Mouse (Mus musculus): Measurements from ENCODE around the gene Hmcn2. TPM values are rescaled to one million over a fixed set of nuclear protein-coding genes. Genes with fewer than 3 reads are reported as not detected.

The Hmcn2 gene
- polyA plus RNA-seq, 1 experiment from 2014 or later = 5.5 TPM

DNA sequence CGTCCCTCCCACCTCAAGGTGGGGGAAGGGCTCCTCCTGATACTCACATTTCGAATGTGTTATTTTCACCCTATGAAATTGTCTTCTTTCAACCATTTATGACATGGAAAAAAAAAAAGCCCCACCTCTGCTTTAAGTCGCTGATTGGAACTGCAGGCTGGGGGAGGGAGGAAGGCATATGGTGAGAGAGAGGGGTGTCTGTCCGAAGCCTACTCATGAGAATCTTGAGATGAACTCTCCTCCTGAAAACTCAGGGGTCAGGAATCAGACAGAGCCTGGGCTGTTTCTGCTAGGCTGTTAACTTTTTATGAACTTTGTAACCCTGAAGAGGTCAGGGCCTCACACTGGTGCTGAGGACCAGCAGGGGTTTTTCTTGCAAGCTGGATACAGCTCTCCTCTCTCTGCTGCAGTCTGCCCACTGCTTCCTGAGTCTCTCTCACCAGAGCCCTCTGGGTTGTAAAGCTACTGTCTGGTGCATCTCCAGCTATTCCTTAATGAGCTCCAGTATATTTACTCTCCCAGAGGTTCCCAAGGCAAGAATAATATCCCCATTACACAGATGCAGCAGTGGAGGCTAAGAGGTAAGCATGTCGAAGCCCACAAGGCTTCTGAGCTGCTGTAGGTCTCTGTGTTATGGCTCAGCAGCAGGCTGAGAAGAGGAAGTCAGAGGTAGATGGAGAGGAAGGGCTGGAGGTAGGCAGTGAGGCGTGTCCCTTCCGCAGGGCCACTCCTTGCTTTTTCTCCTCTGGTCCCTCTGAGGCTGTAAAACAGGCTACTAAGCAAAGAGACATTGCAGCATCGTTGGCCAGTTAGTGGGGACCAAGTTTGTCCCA is 149.7 kb downstream of the Hmcn2 start:
- Histone ChIP-seq H3K36me3 (ENCODE audit: control insufficient read depth, insufficient read depth) (no peaks in the 10 kb centered on the region), H3K4me1 (replicated peaks; ENCODE audit: control insufficient read depth, insufficient read depth, low read length) (0 out of 2 replicates have a peak, but pooled peaks cover 9% of the 10 kb centered on the region), H3K27me3 (replicated peaks; ENCODE audit: control insufficient read depth, insufficient read depth, low read length) (no peaks in the 10 kb centered on the region), H3K4me3 (ENCODE audit: low read depth, low read length) (no peak overlapping the region), H3K9ac (ENCODE audit: low read depth, low read length) (no peak overlapping the region), H3K27ac (ENCODE audit: low read depth, low read length) (peak overlapping the region; percentile 50; the same call in 1 of the 2 replicates), H3K4me2 (replicated peaks; ENCODE audit: low read depth) (peak overlapping the region; percentile 13; the same call in 1 of the 2 replicates), H3K9me3 (ENCODE audit: control insufficient read depth) (no peaks in the 10 kb centered on the region)
- TF ChIP-seq CTCF (IDR thresholded peaks at IDR 0.05; ENCODE audit: low read depth) = no peak
- peak; percentile 21 for ATAC-seq
- WGBS = 28% methylated on average over 8 of the region's 8 CpGs

DNA sequence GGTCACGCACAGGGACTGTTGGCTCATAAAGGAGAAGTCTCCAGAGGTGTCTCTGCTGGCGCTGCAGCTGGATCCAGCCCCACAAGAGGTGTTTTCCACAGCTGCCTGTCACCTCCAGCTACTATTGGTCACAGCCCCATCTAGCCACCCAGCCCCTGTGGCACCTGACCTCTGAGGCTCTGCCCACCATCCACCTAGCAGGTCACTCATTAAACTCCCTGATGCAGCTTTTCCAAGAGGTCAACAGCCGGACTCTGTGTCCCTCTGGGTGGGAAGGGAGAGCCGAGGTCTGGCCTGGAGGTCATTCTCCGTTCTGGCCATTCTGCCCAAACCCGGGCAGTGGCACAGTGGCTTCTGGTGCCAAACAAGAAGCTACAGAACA is 150.3 kb downstream of the Hmcn2 start:
- no peaks in the 10 kb centered on the region for H3K36me3 ChIP-seq (ENCODE audit: control insufficient read depth, insufficient read depth)
- H3K4me1 ChIP-seq (replicated peaks; ENCODE audit: control insufficient read depth, insufficient read depth, low read length) = 0 out of 2 replicates have a peak, but pooled peaks cover 9% of the 10 kb centered on the region
- no peak overlapping the region; the same call in 1 of the 2 replicates for H3K27ac ChIP-seq (ENCODE audit: low read depth, low read length)
- WGBS = 59% methylated on average over 6 of the region's 6 CpGs
- 0 out of 2 replicates have a peak, but pooled peaks have one; percentile 1 for ATAC-seq
- no peaks in the 10 kb centered on the region for H3K9me3 ChIP-seq (ENCODE audit: control insufficient read depth)
- H3K4me3 ChIP-seq (ENCODE audit: low read depth, low read length) = no peak overlapping the region
- no peaks in the 10 kb centered on the region for H3K27me3 ChIP-seq (replicated peaks; ENCODE audit: control insufficient read depth, insufficient read depth, low read length)
- no peak overlapping the region; the same call in 1 of the 2 replicates for H3K4me2 ChIP-seq (replicated peaks; ENCODE audit: low read depth)
- H3K9ac ChIP-seq (ENCODE audit: low read depth, low read length) = no peak overlapping the region
- TF ChIP-seq CTCF (IDR thresholded peaks at IDR 0.05; ENCODE audit: low read depth) = no peak

- TF ChIP-seq CTCF (IDR thresholded peaks at IDR 0.05; ENCODE audit: low read depth) = no peak
- ATAC-seq = no peak
- H3K9ac ChIP-seq (ENCODE audit: low read depth, low read length) = no peak overlapping the region
- WGBS = 94% methylated on average over 1 of the region's 1 CpGs
- H3K9me3 ChIP-seq (ENCODE audit: control insufficient read depth) = no peaks in the 10 kb centered on the region
- no peaks in the 10 kb centered on the region for H3K36me3 ChIP-seq (ENCODE audit: control insufficient read depth, insufficient read depth)
- no peaks in the 10 kb centered on the region for H3K27me3 ChIP-seq (replicated peaks; ENCODE audit: control insufficient read depth, insufficient read depth, low read length)
- H3K27ac ChIP-seq (ENCODE audit: low read depth, low read length) = no peak overlapping the region
- H3K4me1 ChIP-seq (replicated peaks; ENCODE audit: control insufficient read depth, insufficient read depth, low read length) = no peaks in the 10 kb centered on the region
- no peak overlapping the region for H3K4me3 ChIP-seq (ENCODE audit: low read depth, low read length)
- no peak overlapping the region for H3K4me2 ChIP-seq (replicated peaks; ENCODE audit: low read depth)
Observed at GRCm38 (mm10) chr2:31467457-31467856, 153.2 kb downstream of the Hmcn2 start.

GRCm38 (mm10) chr2:31468857-31469256 is 154.6 kb downstream of the Hmcn2 start:
- Histone ChIP-seq H3K27me3 (replicated peaks; ENCODE audit: control insufficient read depth, insufficient read depth, low read length) (no peaks in the 10 kb centered on the region), H3K4me3 (ENCODE audit: low read depth, low read length) (no peak overlapping the region), H3K9me3 (ENCODE audit: control insufficient read depth) (no peaks in the 10 kb centered on the region), H3K4me1 (replicated peaks; ENCODE audit: control insufficient read depth, insufficient read depth, low read length) (no peaks in the 10 kb centered on the region), H3K4me2 (replicated peaks; ENCODE audit: low read depth) (no peak overlapping the region), H3K36me3 (ENCODE audit: control insufficient read depth, insufficient read depth) (no peaks in the 10 kb centered on the region), H3K9ac (ENCODE audit: low read depth, low read length) (no peak overlapping the region), H3K27ac (ENCODE audit: low read depth, low read length) (no peak overlapping the region)
- ATAC-seq = no peak
- WGBS = 86% methylated on average over 7 of the region's 7 CpGs
- TF ChIP-seq CTCF (IDR thresholded peaks at IDR 0.05; ENCODE audit: low read depth) = no peak

- Histone ChIP-seq H3K27me3 (replicated peaks; ENCODE audit: control insufficient read depth, insufficient read depth, low read length) (no peaks in the 10 kb centered on the region), H3K4me2 (replicated peaks; ENCODE audit: low read depth) (peak overlapping the region; percentile 83), H3K36me3 (ENCODE audit: control insufficient read depth, insufficient read depth) (no peaks in the 10 kb centered on the region), H3K9me3 (ENCODE audit: control insufficient read depth) (no peaks in the 10 kb centered on the region), H3K9ac (ENCODE audit: low read depth, low read length) (no peak overlapping the region), H3K27ac (ENCODE audit: low read depth, low read length) (no peak overlapping the region), H3K4me1 (replicated peaks; ENCODE audit: control insufficient read depth, insufficient read depth, low read length) (no peaks in the 10 kb centered on the region), H3K4me3 (ENCODE audit: low read depth, low read length) (peak overlapping the region; percentile 50)
- TF ChIP-seq CTCF (IDR thresholded peaks at IDR 0.05; ENCODE audit: low read depth) = no peak
- 37% methylated on average over 7 of the region's 7 CpGs for WGBS
- ATAC-seq = no peak
Observed at GRCm38 (mm10) chr2:31469480-31469879, 155.3 kb downstream of the Hmcn2 start.

- Histone ChIP-seq H3K27me3 (replicated peaks; ENCODE audit: control insufficient read depth, insufficient read depth, low read length) (no peaks in the 10 kb centered on the region), H3K9ac (ENCODE audit: low read depth, low read length) (peak within 1 kb of the TSS; percentile 58), H3K36me3 (ENCODE audit: control insufficient read depth, insufficient read depth) (peaks cover 6% of the 10 kb centered on the region; the same call in 1 of the 2 replicates), H3K27ac (ENCODE audit: low read depth, low read length) (peak within 1 kb of the TSS; percentile 61; the same call in 1 of the 2 replicates), H3K9me3 (ENCODE audit: control insufficient read depth) (no peaks in the 10 kb centered on the region), H3K4me2 (replicated peaks; ENCODE audit: low read depth) (peak within 1 kb of the TSS; percentile 83), H3K4me3 (ENCODE audit: low read depth, low read length) (peak within 1 kb of the TSS; percentile 50), H3K4me1 (replicated peaks; ENCODE audit: control insufficient read depth, insufficient read depth, low read length) (no peaks in the 10 kb centered on the region)
- WGBS = 1% methylated on average over 47 of the region's 49 CpGs
- peak; percentile 73 for TF ChIP-seq CTCF (IDR thresholded peaks at IDR 0.05; ENCODE audit: low read depth)
- ATAC-seq = peak; percentile 89
Observed at GRCm38 (mm10) chr2:31469931-31470682, 155.9 kb downstream of the Hmcn2 start, which contains the start of gene Ass1. Gene Ass1, plus strand, starts transcription at chr2:31470207.
